In the genomic region with DNA sequence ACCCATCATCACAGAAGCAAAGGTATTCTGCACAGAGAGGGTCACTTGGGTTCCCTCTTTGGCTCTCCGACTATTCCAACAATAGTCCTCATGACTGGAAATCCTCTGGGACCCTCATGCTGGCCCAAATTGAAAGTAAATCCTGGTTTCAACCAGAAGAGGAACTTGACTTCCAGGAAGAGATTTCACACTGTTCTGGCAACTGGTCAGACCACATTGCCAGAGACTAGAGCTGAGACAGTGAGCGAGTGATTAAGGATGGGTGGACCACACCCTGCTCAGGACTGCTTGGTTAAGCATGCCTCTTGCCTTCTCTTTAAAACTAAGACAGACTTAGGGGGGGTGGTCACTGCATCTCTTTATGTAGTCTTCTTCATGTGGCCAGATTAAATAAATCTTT, we compare ENCODE assay signal across 12 mouse cellular contexts.
A peak's percentile ranks its signal among the peaks of the same experiment; 100 is the strongest.
DNase-seq lines count a peak whose midpoint lies in the region; ATAC-seq lines count a peak whose summit lies in the region.
"Had no signal": no experiment of that assay in that cellular context is flagged by ENCODE, and none has a peak within 500 bp of the region (broad histone marks: within the 10 kb centered on the region; RNA-seq: fewer than 3 reads in every experiment).

No protein-coding gene starts in this region.

- no peaks in the 10 kb centered on the region for H3K9me3 ChIP-seq in kidney, embryonic 15.5 days (replicated peaks)
- H3K9me3 ChIP-seq in intestine, embryonic 16.5 days (ENCODE audit: control insufficient read depth, low read length): no peaks in the 10 kb centered on the region
- H3K9me3 ChIP-seq in midbrain, embryonic 16.5 days (replicated peaks; ENCODE audit: control insufficient read depth, low read length, poor library complexity, severe bottlenecking): no peaks in the 10 kb centered on the region
- H3K9me3 ChIP-seq: midbrain, embryonic 12.5 days had no signal

- H3K4me2 ChIP-seq in kidney, embryonic 15.5 days: no peak overlapping the region
- no peak overlapping the region for H3K4me2 ChIP-seq in intestine, embryonic 16.5 days (ENCODE audit: low read depth, low read length)
- no peak overlapping the region for H3K4me2 ChIP-seq in midbrain, embryonic 16.5 days (ENCODE audit: low read length)
- H3K4me2 ChIP-seq: midbrain, embryonic 12.5 days had no signal

- H3K36me3 ChIP-seq in kidney, embryonic 15.5 days: no peaks in the 10 kb centered on the region
- H3K36me3 ChIP-seq in intestine, embryonic 16.5 days (ENCODE audit: control insufficient read depth, insufficient read depth, low read length): no peaks in the 10 kb centered on the region
- no peaks in the 10 kb centered on the region for H3K36me3 ChIP-seq in midbrain, embryonic 16.5 days (ENCODE audit: control insufficient read depth, insufficient read depth, low read length)
- H3K36me3 ChIP-seq: midbrain, embryonic 12.5 days had no signal

- no peak for ATAC-seq in kidney, embryonic 15.5 days (replicated peaks; ENCODE audit: low FRiP score)
- peak; percentile 79 for ATAC-seq in megakaryocyte progenitor cell, adult 5-6 weeks (replicated peaks; ENCODE audit: poor library complexity)
- no peak for ATAC-seq in intestine, embryonic 16.5 days
- ATAC-seq in midbrain, embryonic 16.5 days: no peak
- ATAC-seq: inflammation-experienced regulatory T-cells, adult 6 months had no signal

- H3K27ac ChIP-seq in kidney, embryonic 15.5 days: no peak overlapping the region
- H3K27ac ChIP-seq in intestine, embryonic 16.5 days (ENCODE audit: low read length): no peak overlapping the region
- H3K27ac ChIP-seq in midbrain, embryonic 16.5 days (ENCODE audit: low read length): no peak overlapping the region
- H3K27ac ChIP-seq: midbrain, embryonic 12.5 days had no signal

- WGBS in kidney, embryonic 15.5 days: 78% methylated on average over 2 of the region's 2 CpGs
- WGBS in intestine, embryonic 16.5 days: 69% methylated on average over 2 of the region's 2 CpGs
- 78% methylated on average over 2 of the region's 2 CpGs for WGBS in midbrain, embryonic 16.5 days

- no peaks in the 10 kb centered on the region for H3K27me3 ChIP-seq in kidney, embryonic 15.5 days
- H3K27me3 ChIP-seq in intestine, embryonic 16.5 days (replicated peaks; ENCODE audit: control insufficient read depth, insufficient read depth, low read length): no peaks in the 10 kb centered on the region
- H3K27me3 ChIP-seq in midbrain, embryonic 16.5 days (ENCODE audit: control insufficient read depth, insufficient read depth, low read depth, low read length): no peaks in the 10 kb centered on the region
- H3K27me3 ChIP-seq: midbrain, embryonic 12.5 days had no signal

- no peak overlapping the region for H3K4me3 ChIP-seq in kidney, embryonic 15.5 days (replicated peaks)
- no peak overlapping the region for H3K4me3 ChIP-seq in intestine, embryonic 16.5 days (ENCODE audit: low read length)
- H3K4me3 ChIP-seq in midbrain, embryonic 16.5 days (ENCODE audit: low read depth, low read length): no peak overlapping the region
- H3K4me3 ChIP-seq: midbrain, embryonic 12.5 days had no signal

- H3K9ac ChIP-seq in kidney, embryonic 15.5 days: no peak overlapping the region
- no peak overlapping the region for H3K9ac ChIP-seq in intestine, embryonic 16.5 days (ENCODE audit: low read depth, low read length)
- no peak overlapping the region for H3K9ac ChIP-seq in midbrain, embryonic 16.5 days (ENCODE audit: low read depth, low read length)
- H3K9ac ChIP-seq: midbrain, embryonic 12.5 days had no signal

- peak; percentile 44 for DNase-seq in kidney, adult 11 months
- DNase-seq in adrenal gland, adult 8-10 months: peak; percentile 38
- peak; percentile 21 for DNase-seq in heart, postnatal 25 days (ENCODE audit: low spot score)
- DNase-seq in thymus, postnatal 36 days: no peak
- DNase-seq: liver; thymus, postnatal 25 days had no signal

- intact Hi-C loops in heart, postnatal 25 days (cut with DNase I): no loop called here

- H3K4me1 ChIP-seq in kidney, embryonic 15.5 days: no peaks in the 10 kb centered on the region
- H3K4me1 ChIP-seq in intestine, embryonic 16.5 days (ENCODE audit: control insufficient read depth, insufficient read depth, low read length): peaks cover 5% of the 10 kb centered on the region; the same call in 1 of the 2 replicates
- H3K4me1 ChIP-seq in midbrain, embryonic 16.5 days (ENCODE audit: control insufficient read depth, insufficient read depth, low read length): no peaks in the 10 kb centered on the region

Comparison
In these comparisons a context has a peak if more than half of its experiments do, and no peak if none do; other contexts are left out.
1. DNase-seq: peak in kidney, adult 11 months (single experiment), adrenal gland, adult 8-10 months (single experiment) and heart, postnatal 25 days (single experiment); none in thymus, postnatal 36 days (0 of 2).